Mouse (Mus musculus) MEL (cell line): ENCODE measurements around the gene Tyrobp.

Experiments
- JUND ChIP-seq: IDR thresholded peaks from 2 replicates; pipeline ENCODE4 v1.6.1; 2011; ENCODE audit warnings: low read depth, mild to moderate bottlenecking, improper control_type of control experiment, low read length
- POLR2AphosphoS5 ChIP-seq: IDR thresholded peaks from 2 replicates; pipeline ENCODE4 v1.6.1; 2012; ENCODE audit warnings: low read depth, borderline replicate concordance, mild to moderate bottlenecking, inconsistent platforms, low read length, moderate library complexity, mixed read lengths
- ZMIZ1 ChIP-seq: IDR thresholded peaks from 2 replicates; pipeline ENCODE4 v1.6.1; 2012; ENCODE audit warnings: low read depth, mild to moderate bottlenecking, inconsistent platforms, low read length, improper control_type of control experiment, moderate library complexity

- no peak for TF ChIP-seq ZMIZ1
- no peak for TF ChIP-seq POLR2AphosphoS5
- TF ChIP-seq JUND, result no peak
Observed at GRCm38 (mm10) chr7:30420673-30421072, 7.1 kb downstream of the Tyrobp start.
